Mouse (Mus musculus) T-helper 17 cell (primary cell): ENCODE measurements at regions not wholly inside any gene's neighbourhood (a gene's known extent, or its start where the extent isn't known, plus 50 kb on each side); places are given as distances from the start of the nearest gene placed in this dataset.
"Not testable (repeated sequence)": the region's sequence is repeated elsewhere in the genome, so short reads cannot be mapped to it uniquely, and the experiment has no call there.

Source experiments
- in situ Hi-C, 2 experiments: fragments of 300-600 bp; cut with MboI, MseI; formaldehyde crosslinking; loops; 1 replicate in 1 of 2; 2 replicates in 1 of 2; pipeline ENCODE4 v1.15.1; 2025; ENCODE audit warnings: high pct_unique_total_duplicates in 2 of 2

- in situ Hi-C loops = no loop called here
These were observed 50.9 kb upstream of the Hivep1 start for GRCm38 (mm10) chr13:42000966-42001365.

- in situ Hi-C loops = loop anchor here in 1 of 2 experiments (10.0 kb wide), 2 partner anchors 497 to 1433 kb away; no protein-coding TSS in a partner anchor
These were observed 53.9 kb upstream of the Hivep1 start for GRCm38 (mm10) chr13:41997883-41998282.

- in situ Hi-C loops = loop anchor here in 1 of 2 experiments (10.0 kb wide), 2 partner anchors 501 to 1429 kb away; no protein-coding TSS in a partner anchor
These were observed 57.7 kb upstream of the Hivep1 start for GRCm38 (mm10) chr13:41994126-41994525.

- in situ Hi-C loops = no loop called here
These were observed 75.9 kb upstream of the Hivep1 start for GRCm38 (mm10) chr13:41975918-41976317.

- in situ Hi-C loops = no loop called here
These were observed 88.9 kb upstream of the Hivep1 start for GRCm38 (mm10) chr13:41962915-41963314.

GRCm38 (mm10) chr13:41960960-41961359 is 90.9 kb upstream of the Hivep1 start:
- in situ Hi-C loops = not testable (repeated sequence)

- in situ Hi-C loops = no loop called here
These were observed 93.9 kb upstream of the Hivep1 start for GRCm38 (mm10) chr13:41957932-41958331.

GRCm38 (mm10) chr13:41955884-41956283 is 95.9 kb upstream of the Hivep1 start:
- in situ Hi-C loops = no loop called here

GRCm38 (mm10) chr13:41955198-41955597 is 96.6 kb upstream of the Hivep1 start:
- in situ Hi-C loops = no loop called here

- in situ Hi-C loops = no loop called here
These were observed 99.4 kb upstream of the Hivep1 start for GRCm38 (mm10) chr13:41952453-41952852.

- in situ Hi-C loops = loop anchor here in 1 of 2 experiments (10.0 kb wide), 1 partner anchor 1833 kb away; no protein-coding TSS in a partner anchor
These were observed 100.8 kb upstream of the Adtrp start for GRCm38 (mm10) chr13:41948241-41948640.

- in situ Hi-C loops = no loop called here
These were observed 85.0 kb upstream of the Adtrp start for GRCm38 (mm10) chr13:41932313-41933100.

- in situ Hi-C loops = loop anchor here in 1 of 2 experiments (10.0 kb wide), 1 partner anchor 425 kb away; no protein-coding TSS in a partner anchor
These were observed 82.3 kb upstream of the Adtrp start for GRCm38 (mm10) chr13:41929768-41930167.

- in situ Hi-C loops = loop anchor here in 1 of 2 experiments (10.0 kb wide), 1 partner anchor 421 kb away; no protein-coding TSS in a partner anchor
These were observed 78.4 kb upstream of the Adtrp start for GRCm38 (mm10) chr13:41925851-41926250.

- in situ Hi-C loops = loop anchor here in 1 of 2 experiments (10.0 kb wide), 1 partner anchor 420 kb away; no protein-coding TSS in a partner anchor
These were observed 77.7 kb upstream of the Adtrp start for GRCm38 (mm10) chr13:41925211-41925610.

GRCm38 (mm10) chr13:41921178-41921577 is 73.7 kb upstream of the Adtrp start:
- in situ Hi-C loops = loop anchor here in 1 of 2 experiments (10.0 kb wide), 1 partner anchor 416 kb away; no protein-coding TSS in a partner anchor

- in situ Hi-C loops = no loop called here
These were observed 71.0 kb upstream of the Adtrp start for GRCm38 (mm10) chr13:41918525-41918924.

GRCm38 (mm10) chr13:41915816-41916215 is 68.3 kb upstream of the Adtrp start:
- in situ Hi-C loops = not testable (repeated sequence)

- in situ Hi-C loops = no loop called here
These were observed 63.3 kb upstream of the Adtrp start for GRCm38 (mm10) chr13:41910736-41911135.

GRCm38 (mm10) chr13:41910236-41910635 is 62.8 kb upstream of the Adtrp start:
- in situ Hi-C loops = no loop called here

GRCm38 (mm10) chr13:41907027-41907426 is 59.5 kb upstream of the Adtrp start:
- in situ Hi-C loops = no loop called here

- in situ Hi-C loops = no loop called here
These were observed 55.8 kb upstream of the Adtrp start for GRCm38 (mm10) chr13:41903286-41903685.
